Mouse (Mus musculus) urinary bladder, postnatal 14 days (tissue): Measurements from ENCODE around the gene Tmem123.

ENCODE experiments used
- DNase-seq: peaks from one replicate; pipeline ENCODE4 v3.0.0; 2021; ENCODE audit warnings: low spot score

Tmem123 gene

DNA sequence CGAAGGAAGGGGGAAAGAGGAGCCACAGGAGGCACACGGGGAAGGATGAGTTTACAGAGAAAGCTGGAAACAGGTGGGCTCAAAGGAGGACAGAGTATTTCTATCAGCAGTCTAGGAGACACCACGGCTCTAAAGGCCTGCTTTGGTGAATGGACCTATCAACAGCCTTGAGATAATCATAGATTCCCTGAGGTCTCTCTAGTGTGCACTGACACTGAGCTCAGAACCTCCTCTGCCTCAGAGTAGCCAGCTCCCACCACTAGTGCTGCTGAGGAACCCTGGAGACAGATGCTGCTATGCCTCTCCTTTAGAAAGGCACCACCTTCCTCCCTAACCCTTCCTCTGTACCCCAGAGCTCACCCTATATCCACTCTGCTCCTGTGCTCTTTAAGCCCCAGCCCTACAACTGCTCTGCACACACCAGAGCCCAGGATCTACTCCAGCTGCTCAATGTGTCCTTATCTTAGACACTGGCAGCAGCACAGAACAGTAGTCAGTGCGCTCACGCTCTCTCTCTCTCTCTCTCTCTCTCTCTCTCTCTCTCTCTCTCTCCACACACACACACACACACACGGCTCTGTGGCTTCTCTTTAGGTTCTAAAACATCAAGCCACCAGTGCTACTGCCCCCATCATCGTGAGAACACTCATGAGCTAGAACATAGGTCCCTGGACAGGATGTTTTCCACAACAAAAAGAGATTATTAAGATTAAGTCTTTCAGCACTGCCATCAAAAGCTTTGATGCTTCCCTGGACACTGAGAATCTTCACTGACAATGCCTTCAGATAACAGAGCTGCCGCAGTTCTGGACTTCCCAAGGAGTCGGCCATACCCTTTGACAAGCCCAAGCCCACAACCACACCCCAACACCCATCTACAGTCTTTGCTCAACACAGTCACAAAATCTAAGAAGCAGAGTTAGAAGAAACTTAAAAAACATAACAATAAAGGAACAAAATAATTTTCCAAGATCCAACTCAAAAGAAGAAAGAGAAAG, 66.0 kb downstream of the Tmem123 start:
- no peak for DNase-seq

- DNase-seq, result no peak
These were observed 69.6 kb downstream of the Tmem123 start for GRCm38 (mm10) chr9:7833421-7833820.

GRCm38 (mm10) chr9:7835302-7835701, 71.5 kb downstream of the Tmem123 start:
- no peak for DNase-seq

DNA sequence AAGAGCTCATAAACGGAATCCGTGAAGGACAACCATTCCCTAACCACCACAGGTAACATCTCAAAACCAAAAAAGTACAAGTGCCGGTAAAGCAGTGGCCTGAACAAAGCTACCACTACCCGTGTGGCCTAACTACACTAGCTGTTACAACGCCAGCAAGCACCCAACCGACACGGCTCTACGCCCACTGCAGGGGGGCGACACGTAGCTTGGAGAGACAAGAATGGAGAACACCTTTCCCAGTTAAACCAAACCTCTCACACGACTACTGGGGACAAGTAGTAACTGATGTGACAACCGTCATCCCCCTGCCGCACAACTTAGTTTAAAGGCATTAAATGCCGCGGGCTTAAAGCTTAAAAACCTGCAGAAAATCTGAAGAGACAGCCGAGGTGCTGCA, 72.5 kb downstream of the Tmem123 start:
- DNase-seq, result peak; percentile 38

DNA sequence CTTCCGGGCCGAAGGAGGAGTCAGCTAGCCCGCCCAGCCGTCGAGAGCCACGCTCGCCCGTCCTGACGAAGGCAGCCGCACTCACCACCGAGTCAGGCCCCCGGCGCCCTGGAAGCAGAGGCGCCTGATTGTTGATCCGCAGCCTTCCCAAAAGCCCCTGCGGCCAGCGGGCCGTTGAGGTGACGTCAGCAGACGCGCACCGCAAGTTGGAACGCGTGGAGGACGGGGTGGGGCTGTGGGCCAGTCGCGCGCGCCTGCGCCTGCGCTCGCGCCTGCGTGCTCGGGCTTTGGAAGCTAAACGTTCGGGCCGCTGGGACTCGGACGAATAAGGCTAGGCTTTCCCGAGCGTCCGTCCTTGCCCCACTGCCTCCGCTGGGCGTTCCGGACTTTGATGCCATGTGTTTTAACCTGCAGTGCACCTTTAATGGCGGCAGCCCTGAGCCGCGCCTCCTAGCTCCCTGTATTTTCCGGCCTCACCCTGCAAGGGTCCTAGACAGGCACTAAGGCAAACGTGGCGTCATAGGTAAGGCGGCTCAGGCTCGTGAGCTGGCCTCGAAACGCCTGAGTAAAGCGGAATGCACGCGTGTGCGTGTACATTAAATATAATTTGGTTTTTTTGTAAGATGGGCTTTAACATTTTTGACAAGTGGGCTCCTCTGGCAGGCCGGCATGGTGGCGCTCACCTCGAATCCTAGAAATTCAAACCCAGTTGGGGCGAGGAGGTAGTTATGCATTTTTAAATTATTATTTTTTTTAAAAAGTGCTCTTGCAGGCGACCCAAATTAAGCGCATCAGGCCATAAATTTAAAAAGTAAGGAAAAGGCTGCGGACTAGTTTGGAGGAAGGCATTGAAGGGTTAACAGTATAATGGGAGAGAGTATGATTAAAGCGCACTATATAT, 73.3 kb downstream of the Tmem123 start, which contains the start of gene Birc2:
TSS of gene Birc2 (minus strand) at position 160 of the 901 bp plus-strand sequence.
- DNase-seq, result peak; percentile 96

GRCm38 (mm10) chr9:7837806-7838440, 74.1 kb downstream of the Tmem123 start:
- DNase-seq, result no peak

- DNase-seq, result no peak
These were observed 77.4 kb downstream of the Tmem123 start for GRCm38 (mm10) chr9:7841221-7841620.
